Mouse (Mus musculus) natural killer cell, adult 2 months (primary cell): ENCODE results near the gene Txndc16.
A peak's percentile ranks its signal among the peaks of the same experiment; 100 is the strongest.

Experiments
- DNase-seq, 2 experiments: peaks; one replicate each; pipeline ENCODE4 v3.0.0; 2022; ENCODE audit warnings: low spot score in 2 of 2

Txndc16 gene

DNA sequence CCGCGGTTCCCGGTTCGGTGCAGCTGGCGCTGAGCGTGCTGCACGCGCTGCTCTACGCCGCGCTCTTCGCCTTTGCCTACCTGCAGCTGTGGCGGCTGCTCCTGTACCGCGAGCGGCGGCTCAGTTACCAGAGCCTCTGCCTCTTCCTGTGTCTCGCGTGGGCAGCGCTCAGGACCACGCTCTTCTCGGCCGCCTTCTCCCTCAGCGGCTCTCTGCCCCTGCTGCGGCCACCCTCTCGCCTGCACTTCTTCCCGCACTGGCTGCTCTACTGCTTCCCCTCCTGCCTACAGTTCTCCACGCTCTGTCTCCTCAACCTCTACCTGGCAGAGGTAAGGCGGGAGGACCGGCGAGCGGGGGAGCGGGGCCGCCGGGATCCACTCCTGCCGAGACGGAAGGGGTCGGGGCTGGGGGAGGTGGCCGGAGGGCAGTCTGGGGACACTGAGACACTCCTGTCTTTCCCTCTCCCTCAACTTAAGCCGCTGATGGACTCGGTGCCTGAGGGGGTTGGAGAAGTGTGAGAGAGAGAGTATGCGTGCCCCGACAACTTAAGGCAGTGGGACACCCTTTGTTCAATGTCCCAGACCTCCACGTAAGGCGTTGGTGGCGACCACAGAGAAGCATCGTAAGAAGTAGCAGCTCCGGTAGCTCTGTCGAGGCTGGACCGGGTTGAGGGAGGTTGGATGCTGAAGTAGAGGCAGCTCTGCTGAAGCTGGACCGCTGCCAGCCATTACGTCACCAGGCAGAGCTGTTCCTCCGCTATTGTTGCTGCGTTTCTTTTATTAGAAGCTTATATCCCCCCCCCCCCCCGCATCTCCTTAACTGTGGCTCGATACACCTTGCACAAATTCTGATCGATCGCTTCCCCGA, at the start of gene Txndc16:
TSS of gene Txndc16 (minus strand) at position 239 of the 867 bp plus-strand sequence.
- peak; percentile 65 to 78 for DNase-seq

- DNase-seq = no peak
Observed at GRCm38 (mm10) chr14:45263831-45264592, 43.9 kb upstream of the Txndc16 start.

GRCm38 (mm10) chr14:45251548-45252076, 31.5 kb upstream of the Txndc16 start:
- DNase-seq = no peak

- peak in 1 of 2 experiments; percentile 32 for DNase-seq
Observed at GRCm38 (mm10) chr14:45241613-45242012, 21.5 kb upstream of the Txndc16 start.

GRCm38 (mm10) chr14:45239042-45239441, 18.9 kb upstream of the Txndc16 start:
- DNase-seq = no peak

- DNase-seq = no peak
Observed at GRCm38 (mm10) chr14:45220957-45221630, 966 bp upstream of the Txndc16 start.

DNA sequence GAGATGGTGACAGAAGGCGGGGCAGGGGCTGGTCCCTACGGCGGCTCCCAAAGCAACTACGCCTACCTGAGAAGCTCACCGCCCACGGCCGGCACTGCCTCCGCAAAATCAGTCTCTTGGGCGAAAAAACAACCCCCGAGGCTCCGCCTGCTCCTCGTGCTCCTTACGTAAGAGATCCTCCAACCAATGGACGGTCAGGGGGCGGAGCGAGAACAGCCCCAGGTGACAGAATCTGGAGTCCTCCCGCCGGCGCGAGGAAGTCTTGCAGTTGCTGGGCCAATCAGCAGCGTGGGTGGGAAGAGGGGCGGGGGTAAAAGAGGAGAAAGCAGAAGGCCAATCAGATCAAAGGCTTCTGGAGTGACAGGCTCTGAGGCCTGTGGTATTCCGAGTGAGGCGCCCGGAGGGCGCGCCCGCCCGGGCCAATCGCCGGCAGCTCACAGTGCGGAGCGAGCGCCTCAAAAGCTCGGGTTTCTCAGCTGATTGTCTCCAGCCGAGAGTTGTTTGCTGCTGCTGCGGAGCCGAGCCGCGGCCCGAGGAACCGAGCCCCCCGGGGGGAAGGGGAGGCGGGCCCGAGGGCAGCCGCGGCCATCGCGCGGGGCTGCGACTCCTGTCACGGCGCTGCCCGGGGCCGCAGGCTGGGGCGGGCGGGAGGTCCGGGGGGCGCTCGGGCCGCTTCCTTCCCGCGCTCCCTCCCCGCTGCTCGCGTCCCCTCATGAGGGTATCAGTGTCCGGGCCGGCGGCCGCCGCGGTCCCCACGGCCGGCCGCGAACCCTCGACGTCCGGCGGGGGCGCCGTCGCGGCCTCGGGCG, 643 bp downstream of the Txndc16 start, which contains the start of gene Gpr137c:
TSS of gene Gpr137c (plus strand) at position 437 of the 809 bp plus-strand sequence.
- DNase-seq = peak; percentile 99 to 100

DNA sequence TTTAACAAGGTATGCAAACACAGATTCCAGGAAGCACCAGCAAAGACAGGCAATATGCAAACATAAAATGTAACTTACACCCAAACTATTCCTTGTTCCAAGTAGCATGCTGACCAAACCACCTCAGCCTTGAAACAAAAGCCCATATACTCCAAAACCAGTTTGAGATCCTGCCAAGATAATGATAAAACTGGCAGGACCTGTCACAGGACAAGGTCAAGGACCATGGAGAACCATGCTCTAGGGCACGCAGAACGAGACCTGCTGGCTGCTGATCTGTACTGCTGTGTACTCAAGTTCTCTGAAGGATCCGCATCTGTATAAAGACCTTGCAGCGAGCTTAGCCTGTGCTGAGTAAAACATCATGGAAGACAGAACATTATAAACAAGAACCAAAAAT, 2.4 kb downstream of the Txndc16 start:
- no peak for DNase-seq

DNA sequence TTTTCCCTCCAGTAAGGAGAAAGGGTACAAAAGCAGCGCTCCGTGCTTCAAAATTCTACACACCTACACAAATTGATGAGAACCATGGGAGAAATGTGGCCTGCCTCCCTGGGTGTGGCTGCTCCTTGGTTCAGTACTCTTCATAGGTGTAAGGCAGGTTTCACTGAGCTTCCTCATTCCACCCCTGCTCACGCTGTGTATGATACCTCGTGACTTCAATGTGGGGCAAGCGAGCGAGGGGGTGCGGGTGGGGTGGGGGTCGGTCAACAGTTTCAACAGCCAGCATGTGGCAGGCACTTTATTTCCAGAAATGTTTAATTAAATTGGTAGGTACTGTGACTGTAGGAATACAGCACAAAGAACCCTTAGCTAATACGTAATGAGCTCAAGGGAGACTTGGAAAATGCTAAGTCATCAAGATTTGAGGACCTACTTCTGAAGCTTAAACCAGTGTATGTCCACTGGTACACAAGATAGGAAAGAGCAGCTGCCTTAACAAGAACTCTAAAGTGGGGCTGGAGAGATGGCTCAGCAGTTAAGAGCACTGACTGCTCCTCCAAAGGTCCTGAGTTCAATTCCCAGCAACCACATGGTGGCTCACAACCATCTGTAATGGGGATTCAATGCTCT, 3.3 kb downstream of the Txndc16 start:
- DNase-seq = peak in 1 of 2 experiments; percentile 53

- no peak for DNase-seq
Observed at GRCm38 (mm10) chr14:45211431-45211830, 8.7 kb downstream of the Txndc16 start.

- DNase-seq = no peak
Observed at GRCm38 (mm10) chr14:45210683-45211082, 9.4 kb downstream of the Txndc16 start.

GRCm38 (mm10) chr14:45200607-45201006, 19.5 kb downstream of the Txndc16 start:
- DNase-seq = no peak

DNA sequence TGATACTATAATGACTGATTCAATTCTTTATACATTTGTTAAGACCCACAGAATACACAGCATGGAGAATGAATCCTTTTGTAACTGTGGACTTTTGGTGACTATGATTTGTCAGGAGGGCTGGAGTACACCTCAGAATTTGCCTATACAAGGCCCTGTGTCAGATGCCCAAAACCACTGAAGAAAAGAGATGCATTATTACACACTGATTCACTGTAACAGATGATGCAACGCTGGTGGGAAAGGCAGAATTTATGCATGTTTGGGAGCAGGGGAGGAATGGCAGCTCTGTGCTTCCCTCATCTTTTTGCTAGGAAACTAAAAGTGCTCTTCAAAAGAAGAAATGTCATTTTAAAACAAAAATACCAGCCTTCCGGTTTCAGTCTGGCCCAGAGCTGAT, 29.1 kb downstream of the Txndc16 start:
- no peak for DNase-seq

- no peak for DNase-seq
Observed at GRCm38 (mm10) chr14:45181611-45182010, 38.5 kb downstream of the Txndc16 start.

GRCm38 (mm10) chr14:45179606-45180005, 40.5 kb downstream of the Txndc16 start:
- DNase-seq = no peak

GRCm38 (mm10) chr14:45179186-45179585, 40.9 kb downstream of the Txndc16 start:
- DNase-seq = no peak

DNA sequence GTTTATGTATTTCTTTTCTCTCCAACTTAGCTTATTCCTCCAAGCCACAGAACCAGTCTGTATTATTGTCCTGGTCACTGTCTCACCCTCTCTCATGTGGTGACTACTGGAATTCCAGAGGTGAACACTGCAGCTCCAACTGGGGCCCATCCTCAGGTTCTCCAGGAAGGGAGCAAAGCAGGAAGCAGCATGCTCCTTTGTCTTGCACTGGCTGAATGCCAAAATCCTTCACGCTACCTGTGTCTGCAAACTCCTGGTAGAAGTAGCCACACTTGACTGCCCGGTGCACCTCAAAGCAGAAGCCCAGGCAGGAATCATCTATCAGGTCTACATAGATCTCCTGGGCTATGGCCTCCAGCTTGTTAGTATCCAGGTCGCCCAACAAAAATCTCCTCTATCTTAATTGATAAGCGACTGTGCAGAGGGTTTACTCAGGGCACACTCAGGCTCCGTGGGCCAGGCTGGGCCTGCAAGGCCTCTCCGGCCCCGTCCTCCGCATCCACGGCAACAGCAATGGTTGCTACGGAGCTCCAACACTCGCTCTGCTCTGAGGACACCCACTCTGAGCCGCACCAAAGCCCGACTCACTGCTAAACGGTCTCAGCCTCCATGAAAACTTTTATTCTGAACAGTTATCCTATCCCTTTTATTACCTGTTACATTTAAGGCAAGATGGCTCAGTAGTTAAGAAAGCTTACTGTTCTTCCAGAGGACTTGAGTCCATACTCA, 45.0 kb downstream of the Txndc16 start:
- DNase-seq = no peak

GRCm38 (mm10) chr14:45172260-45172659, 47.9 kb downstream of the Txndc16 start:
- no peak for DNase-seq

DNA sequence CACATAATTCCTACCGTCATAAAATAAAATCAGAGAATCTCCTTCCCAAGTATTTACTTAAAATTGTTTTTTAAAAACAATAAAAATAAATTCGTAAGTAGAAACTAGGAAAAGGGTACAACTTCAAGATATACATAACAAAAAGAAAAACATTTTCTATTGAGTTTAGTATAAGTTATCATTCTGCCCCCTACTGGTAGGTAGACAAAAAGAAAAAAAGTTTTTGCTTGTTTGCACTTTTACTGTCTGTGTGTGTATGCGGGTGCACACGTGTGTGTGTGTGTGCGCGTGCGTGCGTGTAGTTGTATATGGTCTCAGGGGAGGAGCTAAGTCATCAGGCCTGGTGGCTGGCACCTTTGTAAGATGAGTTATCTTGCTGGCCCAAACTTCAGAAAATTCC, 52.8 kb downstream of the Txndc16 start:
- DNase-seq = no peak
